Mouse (Mus musculus): ENCODE data around the gene Hnrnpr.

- TF ChIP-seq CTCF (conservative IDR thresholded peaks at IDR 0.05; ENCODE audit: low read length) (no peak), NANOG (IDR thresholded peaks at IDR 0.05; ENCODE audit: borderline replicate concordance, low read length) (no peak), POU5F1 (IDR thresholded peaks at IDR 0.05; ENCODE audit: borderline replicate concordance, low read length) (no peak)
Measured at GRCm38 (mm10) chr4:136266716-136267343, 43.9 kb upstream of the Hnrnpr start.

Data from E14TG2a.4 (cell line).